Mouse (Mus musculus): ENCODE measurements around the gene Ankrd23. TPM values are rescaled to one million over a fixed set of nuclear protein-coding genes. Genes with fewer than 3 reads are reported as not detected.

Gene Ankrd23
- polyA plus RNA-seq, 1 experiment from 2014 or later: 2.0 TPM

DNA sequence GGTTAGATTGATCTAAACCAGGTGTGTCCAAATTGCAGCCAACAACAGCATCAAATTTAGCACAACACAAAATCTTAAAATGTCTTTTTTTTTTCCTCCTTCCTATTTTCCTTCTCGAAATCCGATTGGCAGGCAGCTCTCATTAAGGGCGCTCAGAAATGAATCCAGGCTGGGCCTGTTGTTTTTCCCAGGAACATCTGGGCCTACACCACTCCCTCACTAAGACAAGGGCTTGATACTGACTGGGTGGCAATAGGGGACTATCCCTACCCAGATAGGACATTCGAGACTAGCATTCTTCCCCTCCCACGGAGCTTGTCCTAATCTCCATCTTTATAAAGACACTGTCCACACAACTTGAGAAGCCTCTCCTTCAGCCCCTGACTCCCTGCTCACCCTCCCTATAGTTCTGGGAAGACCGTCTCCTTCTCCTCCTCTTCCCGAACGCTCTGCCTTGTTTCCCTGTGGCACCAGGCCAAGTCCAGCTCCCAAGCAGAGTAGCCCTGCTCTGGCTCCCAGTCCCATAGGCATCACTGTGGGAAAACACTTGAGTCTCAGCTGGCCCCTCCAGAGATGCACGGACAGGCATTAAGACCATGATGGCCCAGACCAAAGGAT, 11.4 kb upstream of the Ankrd23 start:
- H3K4me2 ChIP-seq (ENCODE audit: low read depth, low read length): no peak overlapping the region
- no peak overlapping the region for H3K27ac ChIP-seq (ENCODE audit: low read depth)
- 73% methylated on average over 9 of the region's 9 CpGs for WGBS (ENCODE audit: insufficient replicate concordance)
- H3K27me3 ChIP-seq (ENCODE audit: insufficient read depth, low read length): no peaks in the 10 kb centered on the region
- H3K4me3 ChIP-seq (ENCODE audit: low read depth, low read length): no peak overlapping the region
- no peak overlapping the region for H3K9ac ChIP-seq (replicated peaks)
- TF ChIP-seq EP300 (IDR thresholded peaks at IDR 0.05; ENCODE audit: low read depth): no peak
- TF ChIP-seq CTCF (IDR thresholded peaks at IDR 0.05; ENCODE audit: low read depth): no peak
- ATAC-seq: no peak
- peaks cover 20% of the 10 kb centered on the region for H3K36me3 ChIP-seq (replicated peaks; ENCODE audit: insufficient read depth, low read length)
- no peak for DNase-seq
- H3K9me3 ChIP-seq (ENCODE audit: low read length): no peaks in the 10 kb centered on the region
- 0 out of 2 replicates have a peak, but pooled peaks cover 4% of the 10 kb centered on the region for H3K4me1 ChIP-seq (ENCODE audit: insufficient read depth)

DNA sequence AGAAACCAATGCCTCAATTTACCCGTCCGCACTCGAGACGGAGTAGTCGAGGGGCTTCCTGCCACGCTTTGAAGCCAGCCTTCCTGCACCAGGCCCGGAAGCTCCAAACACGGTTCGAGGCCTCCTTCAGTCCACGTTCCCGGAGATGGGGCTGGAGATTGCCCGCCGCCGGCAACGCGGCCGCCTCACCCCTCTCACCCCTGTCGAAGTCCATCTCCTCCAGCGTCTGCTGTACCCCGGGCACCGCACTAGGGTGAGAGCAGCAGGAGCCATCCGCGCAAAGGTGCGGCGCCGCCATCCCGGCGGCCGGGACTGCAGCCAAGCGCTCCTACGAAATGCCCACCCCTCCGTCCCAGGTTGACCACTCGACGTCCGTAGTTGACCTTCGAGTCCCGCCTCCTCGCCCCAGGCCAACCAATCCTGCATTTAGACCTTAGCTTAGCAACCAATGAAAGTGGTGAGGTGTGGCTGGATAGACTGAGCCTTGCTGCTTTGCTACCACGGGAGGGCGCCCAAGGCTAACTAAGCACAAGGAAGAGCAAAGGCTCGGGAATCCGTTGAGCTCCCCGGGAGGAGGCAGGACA, 10.3 kb upstream of the Ankrd23 start, which contains the start of gene Ankrd39:
Gene Ankrd39 (minus strand): TSS at position 558 of the 584 bp plus-strand sequence.
- DNase-seq (peak; percentile 95), ATAC-seq (peak; percentile 100)
- Histone ChIP-seq H3K27me3 (ENCODE audit: insufficient read depth, low read length) (no peaks in the 10 kb centered on the region), H3K4me2 (ENCODE audit: low read depth, low read length) (peak within 1 kb of the TSS; percentile 82), H3K9ac (replicated peaks) (peak within 1 kb of the TSS; percentile 65), H3K27ac (ENCODE audit: low read depth) (peak within 1 kb of the TSS; percentile 42; the same call in 1 of the 2 replicates), H3K36me3 (replicated peaks; ENCODE audit: insufficient read depth, low read length) (peaks cover 19% of the 10 kb centered on the region), H3K9me3 (ENCODE audit: low read length) (no peaks in the 10 kb centered on the region), H3K4me1 (ENCODE audit: insufficient read depth) (0 out of 2 replicates have a peak, but pooled peaks cover 4% of the 10 kb centered on the region), H3K4me3 (ENCODE audit: low read depth, low read length) (peak within 1 kb of the TSS; percentile 71)
- WGBS (ENCODE audit: insufficient replicate concordance): under 1% methylated on average over 43 of the region's 43 CpGs
- peak; percentile 100 for TF ChIP-seq CTCF (IDR thresholded peaks at IDR 0.05; ENCODE audit: low read depth)
- peak; percentile 39; the same call in 1 of the 2 replicates for TF ChIP-seq EP300 (IDR thresholded peaks at IDR 0.05; ENCODE audit: low read depth)

DNA sequence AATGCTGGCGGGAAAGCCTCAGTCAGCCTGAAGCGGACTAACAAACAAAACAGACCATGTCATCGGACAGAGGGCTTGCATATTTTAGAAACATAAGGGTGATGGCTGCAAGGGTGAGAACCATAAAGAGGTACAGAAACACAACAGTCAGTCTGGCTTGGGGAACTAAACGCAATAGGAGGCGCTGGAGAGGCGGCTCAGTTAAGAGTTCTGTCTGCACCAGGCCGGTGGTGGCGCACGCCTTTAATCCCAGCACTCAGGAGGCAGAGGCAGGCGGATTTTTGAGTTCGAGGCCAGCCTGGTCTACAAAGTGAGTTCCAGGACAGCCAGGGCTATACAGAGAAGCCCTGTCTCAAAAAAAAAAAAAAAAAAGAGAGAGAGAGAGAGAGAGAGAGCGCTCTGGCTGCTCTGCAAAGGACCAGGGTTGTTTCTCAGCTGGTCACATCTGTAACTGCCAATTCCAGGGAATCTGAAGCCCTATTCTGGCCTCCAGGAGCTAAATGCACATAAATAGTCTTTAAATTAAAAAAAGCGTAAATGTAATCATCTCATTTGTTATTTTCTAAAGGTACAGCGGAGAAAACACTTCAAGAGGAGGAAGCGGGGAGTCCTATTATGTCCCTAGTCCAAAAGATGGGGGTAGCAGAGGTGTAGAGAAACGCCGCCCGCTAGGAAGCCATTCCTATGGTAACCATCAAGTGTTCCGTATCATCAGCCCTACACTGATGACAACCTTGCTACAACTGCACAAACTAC, 9.3 kb upstream of the Ankrd23 start:
- peak overlapping the region; percentile 16; the same call in 1 of the 2 replicates for H3K27ac ChIP-seq (ENCODE audit: low read depth)
- ATAC-seq: no peak
- no peaks in the 10 kb centered on the region for H3K9me3 ChIP-seq (ENCODE audit: low read length)
- no peaks in the 10 kb centered on the region for H3K27me3 ChIP-seq (ENCODE audit: insufficient read depth, low read length)
- H3K36me3 ChIP-seq (replicated peaks; ENCODE audit: insufficient read depth, low read length): peaks cover 14% of the 10 kb centered on the region
- DNase-seq: no peak
- peak overlapping the region; percentile 82 for H3K4me2 ChIP-seq (ENCODE audit: low read depth, low read length)
- 0 out of 2 replicates have a peak, but pooled peaks cover 4% of the 10 kb centered on the region for H3K4me1 ChIP-seq (ENCODE audit: insufficient read depth)
- 0 out of 2 replicates have a peak overlapping the region, but pooled peaks have one; percentile 65 for H3K9ac ChIP-seq (replicated peaks)
- TF ChIP-seq EP300 (IDR thresholded peaks at IDR 0.05; ENCODE audit: low read depth): no peak
- 0 out of 2 replicates have a peak, but pooled peaks have one; percentile 18 for TF ChIP-seq CTCF (IDR thresholded peaks at IDR 0.05; ENCODE audit: low read depth)
- 66% methylated on average over 19 of the region's 19 CpGs for WGBS (ENCODE audit: insufficient replicate concordance)
- H3K4me3 ChIP-seq (ENCODE audit: low read depth, low read length): peak overlapping the region; percentile 71

DNA sequence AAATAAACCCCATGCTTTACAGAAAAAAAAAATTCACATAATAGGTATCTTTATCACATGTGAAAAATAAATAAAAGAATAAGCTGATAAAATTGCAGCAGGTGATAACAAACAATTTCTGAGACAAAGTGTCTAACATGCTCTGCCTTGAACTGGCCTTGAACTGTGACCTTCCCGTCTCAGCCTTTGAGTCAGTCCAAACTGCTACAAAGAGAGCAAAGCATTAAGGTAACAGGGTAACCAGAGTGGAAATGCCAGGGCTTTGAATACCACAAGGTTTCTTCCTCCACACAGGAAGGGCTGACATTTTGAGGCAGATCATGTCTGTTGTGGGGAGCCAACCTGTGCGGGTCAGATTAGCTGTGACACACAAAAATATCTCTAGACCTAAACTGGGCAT, 8.7 kb upstream of the Ankrd23 start:
- Histone ChIP-seq H3K9me3 (ENCODE audit: low read length) (no peaks in the 10 kb centered on the region), H3K27me3 (ENCODE audit: insufficient read depth, low read length) (no peaks in the 10 kb centered on the region), H3K4me1 (ENCODE audit: insufficient read depth) (0 out of 2 replicates have a peak, but pooled peaks cover 4% of the 10 kb centered on the region), H3K4me3 (ENCODE audit: low read depth, low read length) (no peak overlapping the region), H3K27ac (ENCODE audit: low read depth) (peak overlapping the region; percentile 16; the same call in 1 of the 2 replicates), H3K36me3 (replicated peaks; ENCODE audit: insufficient read depth, low read length) (peaks cover 12% of the 10 kb centered on the region), H3K4me2 (ENCODE audit: low read depth, low read length) (no peak overlapping the region), H3K9ac (replicated peaks) (no peak overlapping the region)
- no peak for ATAC-seq
- TF ChIP-seq CTCF (IDR thresholded peaks at IDR 0.05; ENCODE audit: low read depth) (no peak), EP300 (IDR thresholded peaks at IDR 0.05; ENCODE audit: low read depth) (no peak)
- 56% methylated on average over 2 of the region's 2 CpGs for WGBS (ENCODE audit: insufficient replicate concordance)
- DNase-seq: no peak

DNA sequence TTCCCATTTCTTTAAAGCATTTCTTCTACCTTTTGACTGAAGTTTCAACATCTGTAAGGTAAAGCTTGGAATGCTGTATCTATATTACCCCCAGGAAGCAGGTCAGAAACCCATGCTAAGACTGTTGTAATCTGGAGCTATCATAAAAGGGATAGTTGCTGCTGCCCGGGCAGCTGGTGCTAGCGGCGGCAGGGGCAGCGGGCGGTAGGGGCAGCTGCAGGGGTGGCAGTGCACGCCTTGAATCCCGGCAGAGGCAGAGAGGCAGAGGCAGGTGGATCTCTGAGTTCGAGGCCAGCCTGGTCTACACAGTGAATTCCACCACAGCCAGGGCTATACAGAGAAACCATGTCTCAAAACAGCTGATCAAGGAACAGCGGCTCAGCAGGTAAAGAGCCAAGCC, 6.2 kb upstream of the Ankrd23 start:
- no peak overlapping the region for H3K27ac ChIP-seq (ENCODE audit: low read depth)
- no peak overlapping the region for H3K4me3 ChIP-seq (ENCODE audit: low read depth, low read length)
- no peak for TF ChIP-seq CTCF (IDR thresholded peaks at IDR 0.05; ENCODE audit: low read depth)
- TF ChIP-seq EP300 (IDR thresholded peaks at IDR 0.05; ENCODE audit: low read depth): no peak
- H3K36me3 ChIP-seq (replicated peaks; ENCODE audit: insufficient read depth, low read length): peaks cover 12% of the 10 kb centered on the region; the same call in 1 of the 2 replicates
- no peaks in the 10 kb centered on the region for H3K9me3 ChIP-seq (ENCODE audit: low read length)
- ATAC-seq: no peak
- DNase-seq: no peak
- no peak overlapping the region for H3K4me2 ChIP-seq (ENCODE audit: low read depth, low read length)
- H3K27me3 ChIP-seq (ENCODE audit: insufficient read depth, low read length): no peaks in the 10 kb centered on the region
- WGBS (ENCODE audit: insufficient replicate concordance): 89% methylated on average over 9 of the region's 9 CpGs
- H3K9ac ChIP-seq (replicated peaks): no peak overlapping the region
- 0 out of 2 replicates have a peak, but pooled peaks cover 6% of the 10 kb centered on the region for H3K4me1 ChIP-seq (ENCODE audit: insufficient read depth)

DNA sequence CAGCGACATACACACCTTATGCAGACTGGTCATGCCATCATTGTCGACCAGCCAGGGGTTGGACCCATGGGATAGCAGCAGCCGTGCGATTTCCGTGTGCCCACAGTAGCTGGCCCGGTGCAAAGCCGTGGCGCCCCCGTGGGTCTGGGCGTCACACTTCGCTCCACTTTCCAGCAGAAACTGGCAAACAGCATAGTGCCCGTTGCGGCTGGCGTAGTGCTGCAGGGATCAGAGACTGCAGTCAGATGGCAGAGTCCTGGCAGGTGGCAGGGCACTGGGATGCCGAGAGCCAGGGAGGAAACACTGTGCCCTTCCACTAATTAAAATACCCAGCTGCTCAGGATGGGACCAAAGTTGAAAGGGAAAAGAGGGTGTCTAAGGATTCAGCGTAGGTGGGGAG, 5.2 kb upstream of the Ankrd23 start:
- H3K9ac ChIP-seq (replicated peaks): no peak overlapping the region
- H3K4me1 ChIP-seq (ENCODE audit: insufficient read depth): 0 out of 2 replicates have a peak, but pooled peaks cover 10% of the 10 kb centered on the region
- H3K4me3 ChIP-seq (ENCODE audit: low read depth, low read length): no peak overlapping the region
- H3K27me3 ChIP-seq (ENCODE audit: insufficient read depth, low read length): no peaks in the 10 kb centered on the region
- H3K4me2 ChIP-seq (ENCODE audit: low read depth, low read length): no peak overlapping the region
- no peak for ATAC-seq
- no peak overlapping the region for H3K27ac ChIP-seq (ENCODE audit: low read depth)
- TF ChIP-seq CTCF (IDR thresholded peaks at IDR 0.05; ENCODE audit: low read depth) (no peak), EP300 (IDR thresholded peaks at IDR 0.05; ENCODE audit: low read depth) (no peak)
- no peak for DNase-seq
- WGBS (ENCODE audit: insufficient replicate concordance): 94% methylated on average over 16 of the region's 16 CpGs
- H3K9me3 ChIP-seq (ENCODE audit: low read length): no peaks in the 10 kb centered on the region
- H3K36me3 ChIP-seq (replicated peaks; ENCODE audit: insufficient read depth, low read length): peaks cover 12% of the 10 kb centered on the region; the same call in 1 of the 2 replicates

Measured in liver, postnatal 0 days (tissue).